Mouse (Mus musculus): ENCODE data around the gene Riok2. TPM values are rescaled to one million over a fixed set of nuclear protein-coding genes. Genes with fewer than 3 reads are reported as not detected.
"Not testable (repeated sequence)": the region's sequence is repeated elsewhere in the genome, so short reads cannot be mapped to it uniquely, and the experiment has no call there.

Riok2 gene
- 24.7 and 29.3 TPM in 2 replicates for polyA plus RNA-seq (2012; rRNA removed)

GRCm38 (mm10) chr17:17373918-17374910 lies at the start of gene Riok2:
Riok2 (plus strand) TSS chr17:17374309.
- TF ChIP-seq POLR2A (IDR thresholded peaks at IDR 0.05; ENCODE audit: borderline replicate concordance, extremely low read depth, insufficient read depth, insufficient read length, poor library complexity, severe bottlenecking) (peak; percentile 58; the same call in 1 of the 2 replicates), CTCF (IDR thresholded peaks at IDR 0.05; ENCODE audit: borderline replicate concordance, extremely low read depth, insufficient read depth, insufficient read length) (no peak)
- DNase-seq (ENCODE audit: low read depth), result peak; percentile 99

- DNase-seq (ENCODE audit: low read depth), result not testable (repeated sequence)
Measured at GRCm38 (mm10) chr17:17326022-17326421, 48.1 kb upstream of the Riok2 start.

GRCm38 (mm10) chr17:17326636-17327035 lies 47.5 kb upstream of the Riok2 start:
- DNase-seq (ENCODE audit: low read depth), result no peak
- TF ChIP-seq POLR2A (IDR thresholded peaks at IDR 0.05; ENCODE audit: borderline replicate concordance, extremely low read depth, insufficient read depth, insufficient read length, poor library complexity, severe bottlenecking) (no peak), CTCF (IDR thresholded peaks at IDR 0.05; ENCODE audit: borderline replicate concordance, extremely low read depth, insufficient read depth, insufficient read length) (no peak)

- peak; percentile 24 for DNase-seq (ENCODE audit: low read depth)
Measured at GRCm38 (mm10) chr17:17345374-17346183, 28.5 kb upstream of the Riok2 start.

- DNase-seq (ENCODE audit: low read depth), result not testable (repeated sequence)
Measured at GRCm38 (mm10) chr17:17346281-17346680, 27.8 kb upstream of the Riok2 start.

- no peak for TF ChIP-seq CTCF (IDR thresholded peaks at IDR 0.05; ENCODE audit: borderline replicate concordance, extremely low read depth, insufficient read depth, insufficient read length)
- TF ChIP-seq POLR2A (IDR thresholded peaks at IDR 0.05; ENCODE audit: borderline replicate concordance, extremely low read depth, insufficient read depth, insufficient read length, poor library complexity, severe bottlenecking), result no peak
Measured at GRCm38 (mm10) chr17:17373550-17373917, 575 bp upstream of the Riok2 start.

GRCm38 (mm10) chr17:17375581-17375980 lies 1.5 kb downstream of the Riok2 start:
- no peak for TF ChIP-seq POLR2A (IDR thresholded peaks at IDR 0.05; ENCODE audit: borderline replicate concordance, extremely low read depth, insufficient read depth, insufficient read length, poor library complexity, severe bottlenecking)
- TF ChIP-seq CTCF (IDR thresholded peaks at IDR 0.05; ENCODE audit: borderline replicate concordance, extremely low read depth, insufficient read depth, insufficient read length), result no peak

More at GRCm38 (mm10) chr17:17373550-17373917, 575 bp upstream of the Riok2 start:
- no peak for DNase-seq (ENCODE audit: low read depth)

GRCm38 (mm10) chr17:17383703-17384102 lies 9.6 kb downstream of the Riok2 start:
- TF ChIP-seq POLR2A (IDR thresholded peaks at IDR 0.05; ENCODE audit: borderline replicate concordance, extremely low read depth, insufficient read depth, insufficient read length, poor library complexity, severe bottlenecking) (no peak), CTCF (IDR thresholded peaks at IDR 0.05; ENCODE audit: borderline replicate concordance, extremely low read depth, insufficient read depth, insufficient read length) (no peak)
- no peak for DNase-seq (ENCODE audit: low read depth)

More at GRCm38 (mm10) chr17:17375581-17375980, 1.5 kb downstream of the Riok2 start:
- no peak for DNase-seq (ENCODE audit: low read depth)

GRCm38 (mm10) chr17:17384502-17384901 lies 10.4 kb downstream of the Riok2 start:
- no peak for DNase-seq (ENCODE audit: low read depth)
- TF ChIP-seq CTCF (IDR thresholded peaks at IDR 0.05; ENCODE audit: borderline replicate concordance, extremely low read depth, insufficient read depth, insufficient read length), result no peak
- TF ChIP-seq POLR2A (IDR thresholded peaks at IDR 0.05; ENCODE audit: borderline replicate concordance, extremely low read depth, insufficient read depth, insufficient read length, poor library complexity, severe bottlenecking), result no peak

- DNase-seq (ENCODE audit: low read depth), result no peak
- TF ChIP-seq CTCF (IDR thresholded peaks at IDR 0.05; ENCODE audit: borderline replicate concordance, extremely low read depth, insufficient read depth, insufficient read length), result no peak
Measured at GRCm38 (mm10) chr17:17386117-17386516, 12.0 kb downstream of the Riok2 start.

GRCm38 (mm10) chr17:17391823-17392222 lies 17.7 kb downstream of the Riok2 start:
- no peak for TF ChIP-seq CTCF (IDR thresholded peaks at IDR 0.05; ENCODE audit: borderline replicate concordance, extremely low read depth, insufficient read depth, insufficient read length)
- no peak for TF ChIP-seq POLR2A (IDR thresholded peaks at IDR 0.05; ENCODE audit: borderline replicate concordance, extremely low read depth, insufficient read depth, insufficient read length, poor library complexity, severe bottlenecking)
- no peak for DNase-seq (ENCODE audit: low read depth)

- peak; percentile 56 for DNase-seq (ENCODE audit: low read depth)
- TF ChIP-seq POLR2A (IDR thresholded peaks at IDR 0.05; ENCODE audit: borderline replicate concordance, extremely low read depth, insufficient read depth, insufficient read length, poor library complexity, severe bottlenecking), result no peak
- no peak for TF ChIP-seq CTCF (IDR thresholded peaks at IDR 0.05; ENCODE audit: borderline replicate concordance, extremely low read depth, insufficient read depth, insufficient read length)
Measured at GRCm38 (mm10) chr17:17392863-17393262, 18.8 kb downstream of the Riok2 start.

All from brain, embryonic 14.5 days (tissue).